Mouse (Mus musculus) MN1 (cell line): ENCODE data around the gene Slc25a21.

Source experiments
- DNase-seq: peaks from one replicate; pipeline ENCODE4 v3.0.0-alpha.2; 2016; ENCODE audit warnings: low spot score

Gene Slc25a21

GRCm38 (mm10) chr12:56769421-56769820 is 427.9 kb downstream of the Slc25a21 start:
- DNase-seq = no peak

- DNase-seq = no peak
Observed at GRCm38 (mm10) chr12:56767474-56767873, 429.8 kb downstream of the Slc25a21 start.

DNA sequence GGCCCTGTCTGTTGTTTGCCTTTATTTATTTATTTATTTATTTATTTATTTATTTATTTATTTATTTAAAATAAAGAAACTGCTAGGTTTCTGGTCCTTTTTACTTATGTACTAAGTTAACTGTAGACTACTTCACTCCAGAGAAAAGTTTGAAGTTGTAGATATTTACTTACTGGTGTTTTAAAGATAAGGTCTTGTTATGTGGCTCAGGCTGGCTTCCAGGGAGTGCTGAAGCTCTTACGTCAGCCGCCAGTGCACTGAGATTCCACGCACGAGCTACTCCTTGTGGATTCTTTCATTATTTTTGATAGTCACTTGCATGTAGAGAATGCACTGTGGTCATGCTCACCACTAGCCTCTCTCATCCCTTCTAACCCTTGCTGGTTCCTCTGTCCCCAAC is 460.2 kb downstream of the Slc25a21 start:
- DNase-seq = no peak

GRCm38 (mm10) chr12:56727631-56728030 is 469.6 kb downstream of the Slc25a21 start:
- DNase-seq = no peak

DNA sequence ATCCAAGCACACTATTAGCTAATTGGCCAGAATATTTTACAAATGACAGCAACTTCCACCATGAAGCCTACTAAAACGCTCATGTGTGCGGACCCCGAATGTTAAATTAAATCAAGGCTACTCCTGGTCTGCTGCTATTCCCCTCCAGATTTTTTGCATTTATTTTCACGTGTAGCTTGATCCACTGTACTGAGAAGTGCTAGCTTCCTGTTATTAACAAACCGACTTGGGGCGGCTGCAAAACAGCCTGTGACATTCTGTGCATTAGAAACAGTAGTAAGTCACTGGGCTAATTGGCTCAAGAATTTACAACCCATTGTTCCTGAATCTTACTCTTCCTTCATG is 478.6 kb downstream of the Slc25a21 start:
- DNase-seq = no peak

DNA sequence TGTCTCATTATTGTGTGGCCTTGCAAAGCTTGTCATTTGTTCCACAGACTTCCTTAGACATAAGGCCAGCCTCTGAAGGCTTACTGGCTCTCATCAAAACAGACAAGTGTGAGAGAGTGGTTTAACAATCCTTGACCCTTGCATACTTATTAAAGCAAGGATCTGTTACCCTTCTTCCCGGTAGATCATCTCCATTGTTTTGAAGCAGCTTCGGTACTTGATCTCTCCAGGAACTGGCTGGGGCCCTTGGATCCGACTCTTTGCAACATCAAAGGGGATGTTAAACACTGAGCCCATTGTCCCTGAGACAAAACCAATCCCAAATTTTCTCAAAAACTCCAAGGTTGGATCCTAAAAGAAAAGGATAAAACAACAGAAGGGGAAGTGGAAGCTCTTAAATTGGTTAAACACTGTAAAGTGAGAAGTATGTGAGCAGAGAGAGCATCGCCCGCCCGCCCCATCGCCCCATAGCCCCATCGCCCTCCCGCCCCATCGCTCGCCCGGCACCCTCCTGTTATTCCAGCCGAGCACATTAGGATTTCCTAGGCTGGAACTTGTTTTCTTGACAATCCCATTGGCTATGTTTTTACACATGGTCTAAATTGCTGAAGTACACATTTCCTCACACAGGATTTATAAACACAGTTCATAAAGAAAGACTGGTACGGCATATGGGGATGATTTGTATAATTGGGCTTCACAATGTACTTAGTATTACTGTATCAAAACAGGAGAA is 479.1 kb downstream of the Slc25a21 start:
- DNase-seq = no peak

DNA sequence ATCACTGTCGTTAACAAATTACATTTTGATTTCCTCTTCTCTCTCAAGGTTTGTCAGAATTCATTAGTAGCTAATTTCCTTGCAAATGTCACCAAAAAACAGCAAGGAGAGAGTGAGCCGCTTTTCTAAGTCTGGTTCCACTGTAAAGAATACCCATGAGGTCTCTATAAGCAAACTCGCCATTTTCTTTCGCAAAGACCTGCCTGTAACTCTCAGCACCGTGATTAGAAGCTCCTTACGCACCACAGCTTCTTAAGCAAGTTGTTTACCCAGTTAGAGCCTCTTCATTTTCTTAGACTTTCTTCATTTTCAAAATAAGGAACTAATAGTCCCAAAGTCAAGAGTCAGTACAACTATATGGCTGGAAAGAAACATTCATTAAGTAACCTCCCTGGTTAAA is 496.3 kb downstream of the Slc25a21 start:
- DNase-seq = no peak

- DNase-seq = no peak
Observed at GRCm38 (mm10) chr12:56699915-56700900, 497.1 kb downstream of the Slc25a21 start.

GRCm38 (mm10) chr12:56699351-56699750 is 497.9 kb downstream of the Slc25a21 start:
- DNase-seq = no peak

DNA sequence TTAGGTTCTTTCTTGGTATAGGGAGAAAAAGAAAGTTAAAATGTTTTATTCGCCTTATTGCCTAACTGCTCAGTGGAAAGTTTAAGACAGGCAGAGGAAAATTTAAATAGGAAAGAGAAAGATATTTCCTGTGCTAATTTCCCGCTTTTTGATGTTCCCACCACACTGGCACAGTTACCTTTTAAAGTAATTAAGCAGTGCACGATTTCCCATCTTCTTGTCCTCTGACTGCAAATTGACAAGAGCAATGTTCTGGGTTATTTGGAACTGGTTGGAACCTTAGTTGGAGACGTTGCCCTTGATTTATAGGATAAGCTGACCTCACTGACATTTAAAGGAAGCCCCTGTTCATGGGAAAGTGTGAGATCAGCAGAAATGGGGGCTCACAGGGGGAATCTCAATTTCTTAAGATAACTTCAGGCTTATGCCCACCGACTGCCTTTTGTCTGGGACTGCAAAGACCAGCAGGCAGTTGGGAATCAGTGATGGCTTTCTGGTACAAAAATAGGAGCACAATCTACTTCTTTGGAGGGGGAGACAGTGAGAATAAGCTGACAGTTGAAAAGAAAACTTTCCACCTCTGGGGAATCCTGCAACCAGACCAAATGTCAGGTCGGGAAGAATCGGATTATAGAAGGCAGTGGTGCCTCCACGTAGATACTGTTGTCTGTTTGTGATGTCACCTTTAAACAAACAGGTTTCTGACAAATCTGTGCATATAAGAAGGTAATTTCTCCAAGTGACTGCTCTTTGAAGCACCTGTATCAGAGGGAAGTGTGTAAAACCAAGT is 498.9 kb downstream of the Slc25a21 start:
- no peak for DNase-seq

GRCm38 (mm10) chr12:56697785-56698184 is 499.5 kb downstream of the Slc25a21 start:
- DNase-seq = no peak

GRCm38 (mm10) chr12:56697011-56697740 is 500.1 kb downstream of the Slc25a21 start:
- DNase-seq = no peak

DNA sequence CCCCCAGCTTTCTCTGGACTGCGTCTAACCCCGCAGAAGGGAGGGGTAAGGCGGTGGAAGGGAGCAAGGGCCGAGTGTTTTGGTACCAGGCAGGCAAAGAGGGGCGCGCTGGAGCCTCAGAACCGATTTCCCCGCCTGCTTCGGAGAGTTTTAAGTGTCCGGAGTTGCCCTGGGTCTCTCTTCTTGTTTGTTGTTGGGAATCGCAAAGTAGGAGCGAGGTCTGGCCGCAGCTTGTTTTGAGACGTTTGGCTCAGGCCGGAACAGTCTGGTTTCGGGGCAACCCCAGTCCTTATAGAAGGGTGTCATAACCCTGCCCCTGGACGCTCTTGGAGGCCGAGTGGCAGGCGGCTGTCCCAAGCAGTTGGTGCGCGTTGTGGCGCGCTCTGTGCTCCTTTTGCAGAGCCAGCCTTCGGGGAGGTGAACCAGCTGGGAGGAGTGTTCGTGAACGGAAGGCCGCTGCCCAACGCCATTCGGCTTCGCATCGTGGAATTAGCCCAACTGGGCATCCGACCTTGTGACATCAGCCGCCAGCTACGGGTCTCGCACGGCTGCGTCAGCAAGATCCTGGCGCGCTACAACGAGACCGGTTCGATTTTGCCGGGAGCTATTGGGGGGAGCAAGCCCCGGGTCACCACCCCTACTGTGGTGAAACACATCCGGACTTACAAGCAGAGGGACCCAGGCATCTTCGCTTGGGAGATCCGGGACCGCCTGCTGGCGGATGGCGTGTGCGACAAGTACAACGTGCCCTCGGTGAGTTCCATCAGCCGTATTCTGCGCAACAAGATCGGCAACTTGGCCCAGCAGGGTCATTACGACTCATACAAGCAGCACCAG is 500.9 kb downstream of the Slc25a21 start:
- no peak for DNase-seq

GRCm38 (mm10) chr12:56695358-56696173 is 501.7 kb downstream of the Slc25a21 start:
- DNase-seq = no peak

DNA sequence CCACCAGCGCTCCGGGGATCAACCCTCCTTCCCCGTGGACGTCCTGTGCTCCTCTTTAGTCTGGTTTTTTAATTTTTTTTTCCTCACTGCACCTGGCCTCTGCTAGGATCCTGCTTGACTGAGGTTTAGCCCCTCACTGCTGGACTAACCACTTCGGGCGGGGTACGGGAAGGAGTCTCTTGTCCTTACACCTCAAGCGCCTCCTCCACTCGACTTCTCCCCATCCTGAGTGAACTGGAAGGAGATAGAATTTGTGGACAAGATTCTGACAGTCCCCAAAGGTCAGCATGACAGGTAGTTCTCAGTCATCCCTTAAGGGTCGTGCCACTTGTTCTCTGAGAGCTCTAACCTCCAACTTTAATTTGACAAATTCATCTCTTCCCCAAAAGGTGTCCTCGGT is 502.3 kb downstream of the Slc25a21 start:
- no peak for DNase-seq

GRCm38 (mm10) chr12:56694361-56694760 is 502.9 kb downstream of the Slc25a21 start:
- DNase-seq = no peak

GRCm38 (mm10) chr12:56693411-56694098 is 503.7 kb downstream of the Slc25a21 start:
- DNase-seq = no peak

DNA sequence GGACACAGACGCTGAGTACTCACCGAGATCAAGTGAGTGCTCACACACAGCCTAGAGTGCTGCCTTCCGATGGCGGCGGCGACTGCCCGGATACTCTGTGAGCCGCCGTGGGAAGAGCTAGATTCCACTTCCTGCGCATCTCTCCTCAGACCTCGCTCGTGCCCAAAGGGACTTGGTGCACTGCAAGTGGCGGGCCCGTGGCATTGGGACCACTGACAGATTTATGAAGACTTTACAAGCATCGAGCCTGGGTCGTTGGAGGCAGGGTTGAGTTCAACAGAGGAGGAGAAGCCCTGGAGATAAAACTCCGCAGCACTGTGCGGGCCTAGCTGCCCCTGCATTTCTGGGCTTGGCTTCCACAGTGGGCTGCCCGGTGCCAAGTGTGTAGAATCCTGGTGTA is 504.7 kb downstream of the Slc25a21 start:
- DNase-seq = no peak

DNA sequence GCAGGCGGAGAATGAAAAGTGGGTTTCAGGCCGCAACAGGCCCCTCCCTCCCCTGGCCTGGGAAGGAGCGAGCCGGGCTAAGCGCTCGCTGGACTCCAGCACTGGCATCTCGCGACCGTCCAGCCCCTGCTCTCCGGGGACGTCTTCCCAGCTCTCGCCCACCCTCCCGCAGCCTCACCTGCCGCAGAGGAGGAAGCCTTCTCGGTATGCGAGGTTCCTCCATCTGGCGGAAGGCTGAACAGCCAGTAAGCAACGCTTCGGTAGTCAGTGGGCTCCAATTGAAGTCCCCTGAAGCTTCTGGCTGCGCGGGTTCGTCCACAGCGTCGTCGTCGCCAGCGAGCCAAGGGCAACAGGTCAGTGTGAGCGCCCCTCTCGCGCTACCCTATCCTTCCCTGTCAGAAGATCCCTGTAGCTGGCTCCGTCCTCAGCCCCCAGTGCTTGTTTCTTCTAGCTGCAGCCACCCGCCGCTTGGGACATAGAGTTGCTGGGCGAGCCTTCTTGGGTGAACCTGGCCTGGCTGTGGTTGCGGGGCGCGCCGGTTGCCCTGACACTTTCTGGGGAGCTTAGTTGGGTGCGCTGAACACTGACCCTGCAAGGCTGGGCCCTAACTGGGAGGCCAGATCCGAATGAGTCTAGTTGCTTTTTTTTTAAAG is 505.7 kb downstream of the Slc25a21 start, which contains the start of gene Pax9:
Pax9 (plus strand) TSS at position 341 of the 653 bp plus-strand sequence.
- DNase-seq = no peak
